Mouse (Mus musculus) ES-E14 (cell line): ENCODE measurements around the gene Ttll13.
A peak's percentile ranks its signal among the peaks of the same experiment; 100 is the strongest.

ENCODE experiments used
- HCFC1 ChIP-seq: IDR thresholded peaks from 2 replicates; pipeline ENCODE4 v1.6.1; 2012; ENCODE audit warnings: low read length, inconsistent platforms, borderline replicate concordance; ENCODE audit not compliant: insufficient read depth
- MAFK ChIP-seq: IDR thresholded peaks from 2 replicates; pipeline ENCODE4 v1.6.1; 2014; ENCODE audit warnings: mild to moderate bottlenecking, low read depth, low read length, inconsistent platforms; ENCODE audit not compliant: insufficient read depth
- ZNF384 ChIP-seq: IDR thresholded peaks from 2 replicates; pipeline ENCODE4 v1.6.1; 2012; ENCODE audit warnings: low read depth, low read length, inconsistent platforms

GRCm38 (mm10) chr7:80207314-80207731, 38.9 kb upstream of the Ttll13 start:
- no peak for TF ChIP-seq ZNF384
- peak; percentile 50; the same call in 1 of the 2 replicates for TF ChIP-seq MAFK
- no peak for TF ChIP-seq HCFC1
